Mouse (Mus musculus): ENCODE results near the gene Cyp2d34.

Cyp2d34 gene

DNA sequence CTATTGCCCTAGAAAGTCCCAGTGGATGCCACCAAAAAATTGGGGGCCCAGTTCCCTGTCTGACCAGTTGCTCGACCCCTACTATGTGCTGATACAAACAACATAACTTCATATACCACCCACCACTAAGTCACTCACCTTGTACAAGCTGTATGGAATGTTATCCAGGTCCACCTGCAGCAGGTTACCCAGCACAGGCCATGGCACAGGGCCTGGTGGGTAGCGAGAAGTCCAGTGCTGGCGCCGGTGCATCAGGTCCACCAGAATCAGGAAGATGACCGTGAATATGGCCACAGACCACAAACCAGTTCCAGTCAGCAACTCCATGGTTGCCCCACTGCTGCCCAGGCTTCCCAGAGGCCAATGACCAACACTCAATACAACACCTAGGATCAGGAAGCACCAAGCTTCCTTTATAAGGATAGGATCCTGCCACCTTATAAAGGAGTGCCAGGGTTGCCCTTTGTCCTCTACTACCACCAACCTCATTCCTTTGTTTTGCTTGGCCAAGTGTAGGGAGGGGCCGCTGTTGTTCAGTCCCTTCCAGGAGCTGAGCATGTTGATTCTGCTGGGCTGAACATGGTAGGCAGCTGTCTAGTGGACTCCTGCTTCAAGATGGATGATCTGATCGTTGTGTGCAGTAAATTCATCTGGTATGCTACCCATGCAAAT, at the start of gene Cyp2d34:
Cyp2d34 (minus strand) TSS at position 416 of the 672 bp plus-strand sequence.
- WGBS = 91% methylated on average over 7 of the region's 7 CpGs

DNA sequence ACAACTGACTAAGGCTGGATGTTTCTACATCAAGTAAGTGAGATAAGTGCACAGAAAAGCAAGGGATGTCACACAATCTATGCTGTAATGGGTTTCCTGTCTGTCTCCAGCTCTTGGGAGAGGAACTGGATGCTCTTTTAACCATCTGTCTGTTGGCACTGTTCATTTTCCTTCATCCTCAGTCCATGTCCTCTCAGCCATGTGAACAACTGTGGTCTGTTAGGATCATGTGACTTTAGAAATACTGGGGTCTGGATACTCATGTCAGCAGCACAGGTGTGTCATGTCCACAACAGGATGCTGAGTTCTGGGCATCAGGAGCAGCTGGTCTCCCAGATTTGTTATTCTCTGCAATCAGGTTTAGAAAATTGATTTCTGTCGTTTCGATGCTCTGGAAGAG, 35.6 kb upstream of the Cyp2d34 start:
- WGBS = 61% methylated on average over 2 of the region's 2 CpGs

DNA sequence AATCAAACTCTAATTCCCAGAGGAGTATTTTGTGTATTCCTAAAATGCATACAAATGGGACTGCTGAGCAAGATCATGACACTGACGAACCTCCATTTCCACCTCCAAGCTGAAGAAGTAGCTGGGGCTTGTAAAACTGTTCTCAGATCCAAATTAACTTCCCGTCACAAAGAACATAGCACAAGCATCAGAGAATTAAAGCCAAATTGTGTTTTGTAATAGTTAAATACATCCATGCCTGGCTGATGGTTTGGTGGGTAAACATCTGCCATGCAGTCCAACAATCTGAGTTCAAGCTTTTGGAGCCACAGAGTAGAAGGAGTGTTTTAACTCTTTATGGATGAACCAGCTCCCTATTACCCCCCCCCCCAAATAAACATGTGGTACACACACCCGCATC, 23.6 kb upstream of the Cyp2d34 start:
- 81% methylated on average over 3 of the region's 3 CpGs for WGBS

DNA sequence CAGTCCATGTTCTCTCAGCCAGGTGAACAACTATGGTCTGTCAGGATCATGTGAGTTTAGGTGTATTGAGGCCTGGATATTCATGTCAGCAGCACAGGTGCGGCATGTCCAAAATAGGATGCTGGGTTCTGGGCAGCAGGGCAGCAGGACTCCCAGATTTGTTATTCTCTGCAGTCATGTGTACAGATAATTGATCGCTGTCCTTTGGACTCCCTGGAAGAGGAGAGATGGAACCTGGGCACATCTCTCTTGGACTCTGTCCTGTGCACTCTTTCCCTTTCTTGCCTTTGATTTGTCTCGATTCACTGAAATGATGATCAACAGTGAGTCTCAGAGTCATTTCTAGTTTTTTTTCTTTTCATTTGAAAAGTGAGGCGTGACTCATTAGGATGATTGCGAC, 23.0 kb upstream of the Cyp2d34 start:
- 92% methylated on average over 5 of the region's 5 CpGs for WGBS

DNA sequence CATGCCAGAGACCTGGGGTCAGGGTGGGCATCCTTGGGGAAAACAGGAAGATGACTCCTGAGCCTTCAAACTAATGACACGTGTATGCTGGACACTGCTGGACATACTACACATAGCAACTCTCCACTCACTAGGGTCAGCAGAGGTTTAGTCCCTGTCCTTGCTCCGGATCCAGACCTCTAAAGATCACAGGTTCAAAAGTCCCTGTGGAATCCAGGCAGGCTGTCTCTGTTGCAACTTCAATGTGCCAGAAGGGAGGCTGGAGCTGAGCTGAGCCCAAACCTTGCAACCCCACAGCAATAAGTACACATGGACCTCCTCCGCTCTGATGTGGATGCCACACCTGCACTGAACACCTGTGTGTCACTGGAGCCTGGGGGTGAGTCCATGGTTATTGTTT, 22.0 kb upstream of the Cyp2d34 start:
- 89% methylated on average over 3 of the region's 3 CpGs for WGBS

DNA sequence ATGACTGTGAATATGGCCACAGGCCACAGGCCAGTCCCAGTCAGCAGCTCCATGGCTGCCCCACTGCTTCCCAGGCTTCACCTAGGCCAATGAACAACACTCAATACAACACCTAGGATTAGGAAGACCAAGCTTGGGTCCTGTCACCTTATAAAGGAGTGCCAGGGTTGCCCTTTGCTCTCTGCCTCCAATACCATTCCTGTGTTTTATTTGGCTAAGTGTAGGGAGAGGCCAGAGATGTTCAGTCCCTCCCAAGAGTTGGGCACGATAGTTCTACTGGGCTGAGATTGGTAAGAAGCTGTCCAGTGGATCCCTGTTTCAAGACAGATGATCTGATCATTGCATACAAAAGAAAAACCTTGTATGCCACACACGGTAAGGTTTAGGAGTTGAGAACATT, 21.2 kb upstream of the Cyp2d34 start:
- WGBS = 74% methylated on average over 2 of the region's 2 CpGs

DNA sequence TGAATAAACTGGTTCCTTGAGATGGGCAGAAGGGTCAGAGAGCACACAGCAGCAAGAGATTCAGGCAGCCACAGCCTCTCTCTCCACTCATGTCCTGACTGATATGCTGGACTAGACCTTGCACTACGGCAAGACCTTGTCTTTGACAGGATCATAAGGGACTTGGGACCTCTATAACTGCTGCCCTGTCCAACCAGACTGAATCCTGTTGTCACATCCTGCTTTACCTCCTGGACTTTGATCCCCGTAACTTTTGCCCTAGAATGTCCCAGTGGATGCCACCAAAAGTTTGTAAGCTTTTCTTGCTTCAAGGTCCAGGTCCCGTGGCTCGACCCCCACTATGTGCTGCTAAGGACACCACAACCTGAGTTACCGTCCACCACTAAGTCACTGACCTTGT, 20.6 kb upstream of the Cyp2d34 start:
- 85% methylated on average over 5 of the region's 5 CpGs for WGBS

DNA sequence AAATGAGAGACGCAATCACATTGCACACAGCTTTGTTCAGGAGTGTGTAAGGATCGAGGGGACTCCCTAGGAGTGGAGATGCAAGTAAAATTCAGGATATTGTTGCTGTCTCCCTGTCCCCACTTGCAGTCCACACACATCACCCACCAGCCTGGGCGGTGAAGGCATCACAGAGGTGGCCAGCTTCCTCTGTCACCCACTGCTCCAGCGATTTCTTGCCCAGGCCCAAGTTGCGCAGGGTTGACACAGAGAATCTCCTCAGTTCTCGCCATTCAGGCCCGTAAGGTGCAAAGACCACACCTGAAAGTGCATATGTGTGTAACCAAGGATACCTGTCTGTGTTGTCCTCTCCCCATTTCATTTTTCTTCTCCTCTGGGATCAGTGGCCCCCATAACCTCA, 19.5 kb upstream of the Cyp2d34 start:
- WGBS = 91% methylated on average over 7 of the region's 7 CpGs

DNA sequence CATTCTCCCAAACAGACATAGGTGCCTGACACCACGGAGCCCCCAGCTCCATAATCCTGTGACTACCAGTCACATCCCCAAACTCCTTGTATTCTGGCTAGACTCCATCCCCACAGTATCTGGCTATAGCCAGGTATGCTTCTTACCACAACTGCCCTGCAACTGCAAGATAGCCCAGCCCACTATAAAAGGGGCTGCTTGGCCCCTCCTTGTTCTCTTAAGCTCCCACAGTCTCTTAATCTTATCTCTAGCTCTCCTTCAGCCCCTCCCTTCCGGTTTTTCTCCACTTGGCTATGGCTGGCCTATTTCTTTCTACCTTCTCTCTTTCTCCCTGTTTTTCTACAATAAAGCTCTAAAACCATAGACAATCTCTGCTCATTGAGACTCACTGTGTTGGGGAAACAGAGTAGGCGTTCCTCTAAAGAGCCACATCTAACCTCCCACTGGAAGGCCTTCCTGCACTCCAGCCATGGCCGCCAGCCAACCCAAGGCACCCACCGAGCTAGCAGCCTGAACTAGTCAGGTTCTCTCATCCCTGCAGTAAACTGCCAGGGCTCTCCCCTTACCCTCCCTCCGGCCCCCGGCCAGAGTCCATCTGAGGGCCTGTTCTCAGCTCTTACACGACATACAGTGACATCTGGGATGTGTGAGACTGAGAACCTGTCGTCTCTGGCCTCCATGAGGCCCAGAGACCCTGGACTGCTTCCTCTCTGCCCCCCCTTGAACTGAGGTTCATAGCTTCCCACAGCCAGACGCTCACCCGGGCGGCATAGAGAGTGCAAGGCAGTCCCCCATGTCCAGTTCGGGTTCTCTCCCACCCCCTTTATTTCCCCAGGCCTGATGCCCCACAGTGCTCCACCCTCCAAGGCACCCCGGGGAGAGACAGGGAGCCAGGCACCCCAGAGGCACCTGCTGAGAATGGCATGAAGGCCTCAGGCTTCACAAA, 16.7 kb upstream of the Cyp2d34 start:
- WGBS = 80% methylated on average over 14 of the region's 14 CpGs

DNA sequence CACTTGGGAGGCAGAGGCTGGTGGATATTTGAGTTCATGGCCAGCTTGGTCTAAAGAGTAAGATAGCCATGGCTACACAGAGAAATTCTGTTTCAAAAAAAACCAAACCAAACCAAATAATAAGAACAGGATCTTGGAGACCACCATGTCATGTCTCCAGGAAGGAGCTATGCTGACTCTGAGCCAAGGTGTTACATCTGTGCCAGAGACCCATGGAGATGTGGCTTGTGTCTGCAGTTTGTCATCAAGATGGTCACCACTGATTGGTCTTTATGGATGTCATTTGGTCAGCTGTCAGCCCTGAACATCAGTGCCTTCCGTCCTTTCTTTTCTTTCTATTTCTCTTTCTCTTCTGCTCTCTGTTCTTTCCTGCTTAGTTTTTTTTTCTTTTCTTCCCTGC, 14.2 kb upstream of the Cyp2d34 start:
- WGBS = 86% methylated on average over 1 of the region's 1 CpGs

DNA sequence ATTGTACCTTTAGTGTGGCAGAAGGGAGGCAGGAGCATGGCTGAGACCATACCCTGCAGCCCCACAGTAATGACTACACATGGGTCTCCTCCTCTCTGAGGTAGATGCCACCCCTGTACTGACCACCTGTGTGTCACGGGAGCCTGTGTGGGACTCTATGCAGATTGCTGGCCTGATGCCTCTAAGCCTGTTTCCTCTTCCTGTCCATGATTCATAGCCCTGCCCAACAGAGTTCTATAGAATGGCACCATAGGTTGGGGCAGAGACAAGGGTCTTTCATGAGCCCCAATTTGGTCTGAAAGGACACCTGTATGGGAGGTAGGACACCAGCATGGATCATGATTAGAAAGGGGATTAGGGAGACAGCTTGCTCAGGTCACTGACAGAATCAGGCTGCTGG, 1.2 kb upstream of the Cyp2d34 start:
- WGBS = 94% methylated on average over 1 of the region's 1 CpGs

DNA sequence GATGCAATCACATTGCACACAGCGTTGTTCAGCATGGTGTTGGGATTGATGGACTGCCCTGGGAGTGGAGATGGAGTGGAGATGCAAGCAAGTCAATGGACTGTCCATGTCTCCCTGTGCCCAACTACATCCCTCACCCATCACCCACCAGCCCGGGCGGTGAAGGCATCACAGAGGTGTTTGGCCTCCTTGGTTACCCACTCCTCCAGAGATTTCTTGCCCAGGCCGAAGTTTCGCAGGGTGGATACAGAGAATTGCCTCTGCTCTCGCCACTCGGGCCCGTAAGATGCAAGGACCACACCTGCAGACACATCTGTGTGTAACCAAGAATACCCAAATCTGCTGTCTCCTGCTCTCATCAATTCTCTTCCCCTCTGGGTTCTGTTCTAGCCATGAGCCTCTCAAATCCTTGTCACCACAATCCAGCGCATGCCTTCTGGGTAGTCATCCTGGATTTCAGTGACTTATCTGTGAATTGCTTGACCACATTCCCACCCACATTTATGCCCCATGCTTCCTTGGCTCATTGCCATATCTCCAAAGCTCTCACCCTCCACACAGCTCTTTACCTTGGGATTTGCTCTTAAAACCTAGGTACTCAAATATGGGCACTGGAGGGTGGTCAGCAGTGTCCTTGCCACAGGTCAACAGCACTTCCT, 2.3 kb downstream of the Cyp2d34 start:
- WGBS = 93% methylated on average over 9 of the region's 9 CpGs

DNA sequence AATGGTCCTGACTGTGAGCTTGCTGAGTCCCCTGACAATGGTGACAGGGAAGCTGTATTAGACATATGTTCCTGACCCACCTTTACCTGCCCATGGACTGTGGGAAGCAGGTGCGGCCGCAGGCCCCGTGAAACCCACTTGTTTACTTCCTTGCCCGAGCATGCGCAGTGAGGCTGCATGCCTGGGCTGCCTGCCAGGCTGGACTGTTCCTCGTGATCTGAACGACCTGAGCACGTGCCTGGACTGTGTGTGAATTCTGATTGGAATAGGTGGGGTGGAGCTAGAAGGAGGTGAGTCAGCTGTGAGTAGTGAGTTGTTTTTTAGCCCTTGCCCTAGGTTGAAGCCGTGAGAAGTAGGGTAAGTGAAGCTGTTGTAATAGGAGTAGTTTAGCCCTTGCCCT, 38.1 kb downstream of the Cyp2d34 start:
- 74% methylated on average over 9 of the region's 9 CpGs for WGBS

DNA sequence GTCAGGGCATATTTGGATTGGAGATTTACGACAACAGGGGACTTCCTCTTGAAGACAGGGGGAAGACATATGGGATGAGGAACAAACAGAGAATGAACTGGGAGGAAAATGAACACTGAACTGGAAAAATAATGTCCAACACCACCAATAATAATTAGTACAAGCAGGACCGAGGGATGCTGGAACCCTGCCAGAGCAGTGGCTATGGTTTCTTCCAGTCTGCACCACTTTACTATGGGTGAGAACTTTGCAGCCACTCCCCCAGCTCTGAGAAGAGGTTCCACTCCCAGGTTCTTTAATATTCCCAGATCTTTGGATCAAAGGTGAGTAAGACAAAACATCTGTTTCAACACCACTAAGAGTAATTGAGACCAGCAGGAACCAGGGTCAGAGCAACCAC, 41.7 kb downstream of the Cyp2d34 start:
- 62% methylated on average over 2 of the region's 2 CpGs for WGBS

DNA sequence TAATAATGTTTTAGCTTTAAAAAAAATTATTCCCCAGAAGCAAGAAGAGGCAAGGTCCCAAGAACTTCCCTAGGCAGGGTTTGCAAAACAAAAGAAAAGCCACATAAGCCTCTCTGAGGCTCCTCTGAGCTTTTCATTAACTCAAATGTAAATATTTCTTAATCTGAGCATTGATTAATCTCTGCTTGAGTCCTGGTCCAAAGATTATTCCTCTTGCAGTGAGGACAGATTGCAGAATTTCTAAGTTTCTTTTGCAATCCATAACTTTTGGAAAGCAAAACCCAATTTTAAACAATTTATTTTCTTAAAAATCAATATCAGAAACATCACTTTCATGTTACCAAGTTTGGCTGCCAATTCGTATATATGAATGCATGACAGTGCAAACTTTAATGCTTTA, 47.9 kb downstream of the Cyp2d34 start:
- 82% methylated on average over 1 of the region's 1 CpGs for WGBS

Measured in cerebral cortex, adult 2 months (tissue).